Mouse (Mus musculus): Measurements from ENCODE around the gene Supt7l.
"Not testable (repeated sequence)": the region's sequence is repeated elsewhere in the genome, so short reads cannot be mapped to it uniquely, and the experiment has no call there.

The Supt7l gene

GRCm38 (mm10) chr5:31527707-31528106 is at the start of gene Supt7l:
TSS of gene Supt7l (minus strand) at chr5:31527807.
- not testable (repeated sequence) for DNase-seq (ENCODE audit: low spot score in 2 of 2)

DNA sequence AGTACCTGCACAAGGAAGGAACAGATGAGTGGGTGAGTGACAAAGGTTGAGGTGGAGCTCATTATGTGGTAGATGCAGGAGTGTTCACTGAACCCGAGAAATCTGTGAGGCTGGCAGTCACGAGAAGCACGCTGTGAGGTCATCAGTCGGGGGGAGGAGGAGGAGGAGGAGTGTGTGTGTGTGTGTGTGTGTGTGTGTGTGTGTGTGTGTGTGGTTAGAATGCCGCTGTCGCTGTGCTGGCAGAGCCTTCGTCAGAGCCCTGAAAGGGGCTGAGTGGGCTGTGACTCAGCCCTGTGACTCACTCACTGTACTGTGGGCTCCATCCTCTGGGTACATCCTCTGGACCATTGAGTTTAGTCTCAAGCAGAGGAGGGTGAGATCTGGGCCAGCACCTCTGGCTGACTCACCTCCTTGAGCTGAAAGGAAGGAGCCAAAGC is 49.0 kb upstream of the Supt7l start:
- DNase-seq (ENCODE audit: low spot score in 2 of 2) = no peak

GRCm38 (mm10) chr5:31573722-31574121 is 46.1 kb upstream of the Supt7l start:
- DNase-seq (ENCODE audit: low spot score in 2 of 2) = no peak

DNA sequence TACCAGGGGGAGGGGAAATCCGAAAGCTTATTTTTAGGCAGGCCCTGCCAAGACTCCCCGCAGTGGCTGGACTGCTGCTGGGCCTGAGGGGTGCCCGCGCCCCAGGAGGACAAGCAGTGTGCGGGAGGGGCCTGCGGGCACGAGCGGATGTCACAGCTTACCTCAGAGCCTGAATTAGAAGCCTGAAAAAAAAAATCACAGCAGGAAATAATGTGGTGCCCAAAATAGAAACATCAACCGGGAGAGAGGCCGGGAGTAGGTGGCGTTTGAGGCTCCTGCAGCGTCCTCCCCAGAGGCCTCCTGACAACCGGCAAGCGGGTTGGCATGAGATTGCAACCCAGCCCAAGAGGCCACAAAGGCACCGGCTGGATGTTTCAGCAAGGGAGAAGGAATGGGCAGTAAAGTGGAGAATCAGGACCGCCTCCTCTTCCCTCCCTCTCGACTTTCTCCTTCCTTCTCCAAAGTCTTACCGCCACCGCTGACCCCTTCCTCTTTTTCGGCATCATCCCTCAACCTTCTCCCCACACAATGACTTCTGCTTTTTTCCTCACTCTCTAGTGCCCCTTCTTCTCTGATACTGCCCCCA is 43.5 kb upstream of the Supt7l start:
- no peak for DNase-seq (ENCODE audit: low spot score in 2 of 2)

DNA sequence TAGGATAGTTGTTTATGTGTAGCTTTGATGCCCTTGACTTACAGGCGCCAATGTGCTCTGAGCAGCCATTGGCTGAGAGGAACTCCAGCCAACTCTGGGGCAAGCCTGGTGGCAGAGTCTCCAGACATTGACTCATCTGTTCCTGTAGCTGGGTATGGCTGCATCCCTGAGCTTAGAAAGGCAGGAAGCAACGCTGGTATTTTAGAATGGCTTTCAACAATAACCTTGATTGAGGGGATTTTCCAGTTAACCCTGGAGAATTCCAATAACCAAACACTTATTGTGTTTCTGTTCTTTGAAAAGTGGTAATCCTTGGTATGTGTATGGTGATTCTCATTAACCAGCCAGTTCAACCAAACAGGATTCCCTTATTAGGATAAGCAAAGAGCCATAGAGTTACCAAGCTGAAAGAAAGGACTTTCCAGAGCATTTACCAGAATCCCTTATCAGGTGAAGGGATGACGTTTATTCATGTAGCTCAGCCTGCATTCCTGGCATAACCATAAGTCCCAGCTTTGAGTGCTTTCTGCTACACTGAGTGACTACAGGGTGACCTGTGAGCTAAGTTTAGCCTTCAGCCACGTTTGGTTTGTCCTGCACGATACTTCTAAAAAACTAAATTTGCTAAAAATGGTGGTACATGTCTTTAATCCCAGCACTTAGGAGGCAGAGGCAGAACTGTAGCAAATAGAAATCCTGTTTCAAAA is 40.5 kb upstream of the Supt7l start:
- DNase-seq (ENCODE audit: low spot score in 2 of 2) = no peak

GRCm38 (mm10) chr5:31566457-31566856 is 38.9 kb upstream of the Supt7l start:
- no peak for DNase-seq (ENCODE audit: low spot score in 2 of 2)

GRCm38 (mm10) chr5:31566026-31566425 is 38.4 kb upstream of the Supt7l start:
- DNase-seq (ENCODE audit: low spot score in 2 of 2) = no peak

GRCm38 (mm10) chr5:31564976-31565375 is 37.4 kb upstream of the Supt7l start:
- peak in 1 of 2 experiments; percentile 31 for DNase-seq (ENCODE audit: low spot score in 2 of 2)

DNA sequence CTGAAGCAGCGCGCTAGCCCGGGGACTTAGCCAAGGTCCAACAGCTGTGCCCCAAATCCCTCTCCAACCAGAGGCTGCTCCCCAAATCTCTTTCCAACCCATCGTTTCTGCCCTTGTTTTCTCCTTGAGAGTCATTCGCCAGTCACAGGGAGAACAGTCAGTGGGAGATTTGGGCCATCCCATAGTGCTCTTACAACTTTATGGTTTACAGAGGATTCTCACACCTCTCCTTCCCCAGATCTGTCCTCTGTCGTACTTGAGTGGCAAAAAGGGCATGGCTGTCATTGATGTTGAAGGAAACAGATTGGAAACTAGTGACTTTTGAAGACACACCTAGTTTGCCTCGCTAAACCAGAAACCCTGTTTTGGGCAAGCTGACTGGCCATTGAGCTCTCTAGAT is 36.3 kb upstream of the Supt7l start:
- no peak for DNase-seq (ENCODE audit: low spot score in 2 of 2)

DNA sequence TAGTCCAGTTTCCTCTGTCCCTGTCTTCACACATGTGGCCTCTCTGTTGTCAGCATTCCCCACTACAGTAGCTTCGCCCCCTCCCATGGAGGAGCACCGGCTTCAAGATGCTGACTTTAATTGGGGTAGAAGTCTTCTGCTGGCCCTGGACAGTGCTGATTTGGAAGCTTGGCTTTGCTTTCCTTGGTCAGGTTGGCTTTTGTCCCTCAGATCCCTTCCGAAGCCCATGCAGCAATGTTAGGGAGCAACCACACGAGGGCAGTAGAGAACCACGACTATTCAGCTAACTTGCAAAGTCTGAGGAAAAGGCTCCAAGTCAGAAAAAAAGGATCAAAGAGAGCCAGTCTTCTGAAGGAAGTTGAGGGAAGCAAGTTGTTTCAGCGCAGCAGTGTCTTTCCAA is 35.9 kb upstream of the Supt7l start:
- peak; percentile 60 to 78 for DNase-seq (ENCODE audit: low spot score in 2 of 2)

- no peak for DNase-seq (ENCODE audit: low spot score in 2 of 2)
Observed at GRCm38 (mm10) chr5:31562036-31562666, 34.5 kb upstream of the Supt7l start.

DNA sequence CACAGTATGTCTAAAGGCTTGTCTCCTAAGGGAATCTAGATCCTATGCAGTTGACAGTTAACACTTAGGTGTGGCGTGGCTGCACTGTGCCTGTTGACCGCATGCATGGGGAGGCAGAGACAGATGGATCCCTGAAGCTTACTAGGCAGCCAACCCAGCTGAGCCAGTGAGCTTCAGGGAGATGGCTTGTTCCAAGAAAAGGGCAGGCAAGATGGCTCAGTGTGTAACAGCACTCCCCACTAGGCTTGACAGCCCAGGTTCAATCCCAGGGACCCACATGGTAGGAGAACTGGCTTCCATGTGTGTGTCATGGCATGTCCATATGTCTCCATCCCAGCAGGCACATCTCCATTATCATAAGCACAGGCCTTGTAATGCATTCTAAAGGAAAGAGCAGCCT is 32.7 kb upstream of the Supt7l start:
- no peak for DNase-seq (ENCODE audit: low spot score in 2 of 2)

- DNase-seq (ENCODE audit: low spot score in 2 of 2) = no peak
Observed at GRCm38 (mm10) chr5:31559401-31559800, 31.8 kb upstream of the Supt7l start.

- DNase-seq (ENCODE audit: low spot score in 2 of 2) = no peak
Observed at GRCm38 (mm10) chr5:31535228-31535627, 7.6 kb upstream of the Supt7l start.

- DNase-seq (ENCODE audit: low spot score in 2 of 2) = no peak
Observed at GRCm38 (mm10) chr5:31528560-31528959, 953 bp upstream of the Supt7l start.

DNA sequence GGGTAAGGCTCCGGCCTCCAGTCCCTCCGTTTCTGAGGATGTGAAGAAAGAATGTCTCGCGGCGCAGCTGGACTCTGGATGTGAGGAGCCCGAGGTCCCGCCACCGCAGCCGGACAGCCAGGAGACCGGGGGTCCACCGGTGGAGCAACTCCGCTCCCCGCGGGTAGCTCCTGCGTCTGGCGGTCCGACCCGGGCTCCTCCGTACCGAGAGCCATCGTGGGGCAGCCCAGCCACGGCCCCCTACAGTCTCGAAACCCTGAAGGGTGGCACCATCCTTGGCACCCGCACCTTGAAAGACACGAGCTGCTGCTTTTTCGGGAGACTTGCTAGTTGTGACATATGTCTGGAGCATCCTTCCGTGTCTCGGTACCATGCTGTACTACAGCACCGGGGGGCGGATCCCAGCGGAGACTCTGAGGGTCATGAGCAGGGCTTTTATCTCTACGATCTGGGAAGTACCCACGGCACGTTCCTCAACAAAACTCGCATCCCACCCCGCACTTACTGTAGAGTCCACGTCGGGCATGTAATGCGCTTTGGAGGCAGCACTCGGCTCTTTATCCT is 408 bp downstream of the Supt7l start:
- no peak for DNase-seq (ENCODE audit: low spot score in 2 of 2)

- peak; percentile 72 to 79 for DNase-seq (ENCODE audit: low spot score in 2 of 2)
Observed at GRCm38 (mm10) chr5:31526354-31527116, 1.1 kb downstream of the Supt7l start, which contains the start of gene Slc4a1ap. TSS of gene Slc4a1ap (plus strand) at chr5:31526995.

DNA sequence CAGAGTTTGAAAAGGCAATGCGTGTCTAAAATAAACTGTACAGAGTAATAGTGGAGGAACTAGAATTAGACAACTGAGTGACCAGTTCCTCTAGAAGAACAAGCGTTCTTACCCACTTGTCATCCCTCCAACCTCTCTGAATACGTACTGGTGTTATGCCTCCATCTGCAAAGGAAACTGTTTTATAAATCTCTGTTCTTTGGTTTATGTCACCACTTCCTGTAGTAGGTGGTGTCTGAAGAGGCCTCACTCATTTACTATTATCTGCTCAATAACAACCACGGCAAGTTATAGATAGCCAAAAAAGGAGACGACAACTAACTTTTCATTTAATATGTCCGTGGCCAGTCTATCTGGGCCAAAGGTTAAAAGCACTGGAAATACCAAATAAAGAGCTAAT is 7.1 kb downstream of the Supt7l start:
- no peak for DNase-seq (ENCODE audit: low spot score in 2 of 2)

DNA sequence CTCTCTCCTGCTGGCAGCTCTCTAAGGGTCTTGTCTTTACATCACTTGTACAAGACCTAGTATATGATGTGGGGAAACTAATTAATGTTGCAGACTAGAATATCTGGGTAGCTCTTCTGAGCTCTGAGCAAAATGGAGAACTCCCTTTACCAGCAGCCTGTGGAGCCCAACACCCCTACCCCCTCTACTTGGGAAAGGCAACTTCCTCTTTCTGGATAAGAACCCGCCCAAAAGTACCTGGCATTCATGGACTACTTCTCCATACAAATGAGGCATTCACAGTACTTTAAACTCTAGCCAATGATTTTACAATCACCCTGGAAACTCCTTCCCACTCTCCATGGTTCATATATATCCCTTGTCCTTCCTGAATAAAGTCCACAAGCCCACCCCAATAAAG is 15.1 kb downstream of the Supt7l start:
- DNase-seq (ENCODE audit: low spot score in 2 of 2) = no peak

GRCm38 (mm10) chr5:31504843-31505242 is 22.8 kb downstream of the Supt7l start:
- DNase-seq (ENCODE audit: low spot score in 2 of 2) = no peak

DNA sequence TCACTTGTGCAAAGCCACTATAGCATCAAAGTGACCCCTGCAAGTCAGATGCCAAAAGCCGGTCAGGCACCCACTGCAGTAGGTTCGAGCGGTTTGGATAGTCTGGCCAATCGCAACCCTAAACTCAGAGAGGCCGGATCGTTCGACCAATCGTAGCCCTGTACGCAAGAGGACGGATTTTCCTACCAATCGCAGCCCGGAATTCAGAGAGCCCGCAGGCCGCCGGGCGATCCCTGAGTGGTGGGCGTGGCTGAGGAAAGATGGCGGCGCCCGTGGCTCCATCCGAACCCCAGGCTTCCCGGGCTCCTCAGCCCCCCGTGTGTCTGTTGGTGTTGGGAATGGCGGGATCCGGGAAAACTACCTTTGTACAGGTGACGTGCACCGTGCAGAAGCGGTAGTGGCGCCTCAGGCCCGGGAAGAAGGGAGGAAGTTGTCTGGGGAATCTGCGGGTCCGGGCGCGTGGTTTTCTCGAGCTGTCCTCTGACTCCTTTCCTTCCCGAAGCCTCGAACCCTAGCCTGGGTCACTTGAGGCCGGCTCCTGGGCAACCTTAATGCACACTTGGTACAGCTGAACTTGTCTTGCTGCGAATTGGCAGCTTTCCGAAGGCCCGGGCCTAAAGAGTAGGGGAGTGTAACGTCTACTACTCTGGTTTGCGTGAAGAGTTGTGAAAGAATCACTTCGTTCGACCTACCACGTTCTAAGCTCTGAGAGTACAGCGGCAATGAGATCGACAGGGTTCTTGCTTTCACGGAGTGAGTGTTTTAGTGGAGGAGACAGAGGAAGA is 32.9 kb downstream of the Supt7l start, which contains the start of gene Gpn1:
TSS of gene Gpn1 (plus strand) at position 229 of the 785 bp plus-strand sequence.
- DNase-seq (ENCODE audit: low spot score in 2 of 2) = peak; percentile 83 to 89
